Mouse (Mus musculus): ENCODE results near the gene Tspan7. TPM values are rescaled to one million over a fixed set of nuclear protein-coding genes. Genes with fewer than 3 reads are reported as not detected.

Tspan7 gene
- polyA plus RNA-seq, 1 experiment from 2014 or later, result 57.1 TPM

Other genes starting within 250 kb of the Tspan7 start
- 12.9 and 13.4 TPM in 2 replicates for gene Otc, start 232.9 kb upstream of the Tspan7 start, polyA plus RNA-seq (2014; fragmentation: Nextera tagmentation; extraction: Ambion mirVana)
- gene Mid1ip1, start 229.9 kb downstream of the Tspan7 start, polyA plus RNA-seq (2014; fragmentation: Nextera tagmentation; extraction: Ambion mirVana), result 34.6 and 38.6 TPM in 2 replicates

Data from liver, embryonic 11.5 days (tissue).